Mouse (Mus musculus): ENCODE measurements at regions not wholly inside any gene's neighbourhood (a gene's known extent, or its start where the extent isn't known, plus 50 kb on each side); places are given as distances from the start of the nearest gene placed in this dataset.
A peak's percentile ranks its signal among the peaks of the same experiment; 100 is the strongest.

DNA sequence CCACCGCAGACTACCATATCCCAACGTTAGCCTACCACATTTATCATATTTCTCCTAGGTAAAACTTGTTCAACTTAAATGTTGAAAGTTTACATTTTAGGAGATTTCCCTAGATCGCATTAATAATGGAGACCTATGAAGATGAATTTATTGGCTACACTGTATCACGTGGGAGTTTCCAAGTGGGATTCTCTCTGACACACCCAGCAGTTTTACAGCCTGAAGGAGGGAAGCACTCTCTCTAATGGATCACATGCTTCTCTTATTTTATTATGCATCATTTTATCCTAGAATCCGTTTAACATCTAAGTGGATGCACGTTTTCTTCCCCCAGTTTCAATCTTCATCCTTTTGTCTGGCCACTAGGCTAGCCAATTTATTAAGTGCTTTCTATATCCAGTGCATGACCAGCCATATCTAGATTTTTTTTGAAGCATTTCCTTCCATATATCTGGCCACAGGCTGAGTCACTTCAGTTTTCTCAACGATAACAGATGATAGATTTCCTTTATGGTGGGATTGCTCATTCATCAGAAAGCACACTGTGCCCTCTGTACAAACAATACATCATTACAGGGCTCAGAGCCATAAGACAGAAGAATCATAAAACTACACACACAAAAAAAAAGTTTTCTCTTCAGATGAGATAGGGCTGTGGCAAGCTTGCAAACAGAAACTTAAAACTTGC is 476.3 kb upstream of the Syt1 start:
- DNase-seq (ENCODE audit: extremely low read depth, insufficient read length, low spot score): no peak

DNA sequence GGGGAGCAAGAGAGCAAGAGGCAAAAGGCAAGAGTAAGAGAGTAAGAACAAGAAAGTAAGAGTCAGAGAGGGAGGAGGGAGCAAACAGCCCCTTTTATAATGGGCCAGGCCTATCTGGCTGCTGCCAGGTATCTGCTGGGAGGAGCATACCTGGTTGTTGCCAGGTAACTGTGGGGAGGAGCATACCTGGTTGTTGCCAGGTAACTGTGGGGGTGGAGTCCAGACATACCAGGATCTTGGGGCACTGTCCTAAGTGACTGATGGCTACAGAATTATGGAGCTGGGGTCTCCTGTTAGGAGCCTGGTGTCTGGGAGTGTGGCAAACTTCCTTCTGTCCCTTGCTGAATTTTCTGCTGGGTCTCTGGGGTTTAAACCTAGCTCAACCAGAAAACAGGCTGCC is 469.8 kb upstream of the Syt1 start:
- no peak for DNase-seq (ENCODE audit: extremely low read depth, insufficient read length, low spot score)

- peak; percentile 3 for DNase-seq (ENCODE audit: extremely low read depth, insufficient read length, low spot score)
Measured at GRCm38 (mm10) chr10:109479941-109480340, 469.2 kb upstream of the Syt1 start.

GRCm38 (mm10) chr10:109466516-109466915 is 455.7 kb upstream of the Syt1 start:
- no peak for DNase-seq (ENCODE audit: extremely low read depth, insufficient read length, low spot score)

DNA sequence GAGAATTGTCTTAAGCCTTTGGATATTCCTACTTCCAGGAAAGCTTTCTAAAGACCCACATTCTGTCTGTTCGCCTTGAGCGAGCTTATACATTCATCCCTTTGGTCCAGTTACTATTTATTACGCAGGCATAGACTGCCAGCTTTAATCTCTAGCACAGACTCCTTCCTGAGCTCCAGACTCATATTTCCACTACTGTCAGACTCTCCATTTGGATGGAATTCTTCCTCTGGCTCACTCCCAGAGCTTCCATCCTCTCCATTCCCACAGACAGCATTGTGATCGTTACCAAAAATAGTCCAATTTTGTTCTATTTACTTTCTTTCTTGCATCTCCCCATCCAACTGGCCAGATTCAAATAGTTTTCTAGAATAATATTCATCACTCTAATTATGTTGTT is 420.3 kb upstream of the Syt1 start:
- no peak for DNase-seq (ENCODE audit: extremely low read depth, insufficient read length, low spot score)

- no peak for DNase-seq (ENCODE audit: extremely low read depth, insufficient read length, low spot score)
Measured at GRCm38 (mm10) chr10:109427878-109428277, 417.1 kb upstream of the Syt1 start.

GRCm38 (mm10) chr10:109407011-109407410 is 396.2 kb upstream of the Syt1 start:
- no peak for DNase-seq (ENCODE audit: extremely low read depth, insufficient read length, low spot score)

DNA sequence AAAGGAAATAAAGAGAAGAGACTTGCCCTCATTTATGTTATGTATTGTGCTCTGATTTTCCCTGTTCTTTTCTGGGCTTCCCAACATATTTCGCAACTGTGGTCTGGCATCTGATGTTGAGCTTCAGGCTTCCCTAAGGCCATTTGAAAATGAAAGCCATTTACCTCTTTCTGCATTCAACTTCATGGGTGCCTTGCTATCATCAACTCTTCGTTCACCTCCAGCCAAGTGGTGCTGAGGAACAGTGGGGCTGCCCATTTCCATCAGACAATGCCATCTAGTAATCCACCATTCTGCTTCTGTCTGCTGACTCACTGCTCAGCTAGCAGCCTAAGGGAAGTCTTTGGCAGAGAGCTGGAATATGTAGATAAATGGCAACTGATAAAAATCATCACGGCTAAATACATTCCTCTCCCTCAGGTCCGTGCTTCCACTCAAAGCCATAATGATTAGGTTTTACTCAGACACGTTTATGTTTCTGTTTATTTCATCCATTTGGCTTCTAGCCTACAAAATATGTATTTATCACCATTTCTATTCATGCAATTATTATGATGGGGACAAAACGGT is 394.4 kb upstream of the Syt1 start:
- no peak for DNase-seq (ENCODE audit: extremely low read depth, insufficient read length, low spot score)

DNA sequence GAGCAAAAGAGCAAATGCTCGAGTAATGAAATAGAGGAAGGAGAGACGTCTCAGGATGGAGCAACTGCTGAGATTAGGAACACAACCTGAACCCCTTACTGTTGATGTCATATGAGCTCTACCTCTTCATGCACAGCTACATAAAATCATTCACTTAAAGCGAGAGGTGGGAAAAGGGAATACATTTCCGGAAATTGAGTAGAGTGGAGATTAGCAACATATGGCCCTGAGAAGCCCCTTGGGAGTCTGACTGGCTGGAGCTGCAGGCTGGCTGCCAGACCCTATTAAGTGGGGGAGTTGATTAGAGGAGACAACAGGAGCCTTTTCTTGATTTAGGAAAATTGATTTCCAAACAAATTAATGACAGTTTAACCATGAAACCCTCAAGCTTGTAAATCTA is 373.0 kb upstream of the Syt1 start:
- no peak for DNase-seq (ENCODE audit: extremely low read depth, insufficient read length, low spot score)

DNA sequence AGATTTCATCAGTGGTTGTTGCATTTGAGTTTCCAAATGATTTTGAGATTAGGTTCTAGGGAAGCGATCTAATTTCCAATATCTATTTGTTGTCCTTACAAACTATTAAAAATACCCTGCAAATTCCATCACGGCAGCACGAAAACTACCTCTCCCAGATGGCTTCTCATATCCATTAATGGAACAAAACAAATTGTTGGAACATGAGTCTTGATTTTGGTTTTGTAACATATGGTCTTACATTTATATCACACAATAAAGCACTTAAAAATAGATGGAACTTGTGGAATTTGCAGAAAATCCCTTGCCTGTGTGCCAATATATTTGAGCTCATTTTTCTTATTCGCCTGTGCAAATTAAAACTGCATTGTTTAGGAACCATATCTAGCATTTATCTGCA is 368.1 kb upstream of the Syt1 start:
- DNase-seq (ENCODE audit: extremely low read depth, insufficient read length, low spot score): no peak

DNA sequence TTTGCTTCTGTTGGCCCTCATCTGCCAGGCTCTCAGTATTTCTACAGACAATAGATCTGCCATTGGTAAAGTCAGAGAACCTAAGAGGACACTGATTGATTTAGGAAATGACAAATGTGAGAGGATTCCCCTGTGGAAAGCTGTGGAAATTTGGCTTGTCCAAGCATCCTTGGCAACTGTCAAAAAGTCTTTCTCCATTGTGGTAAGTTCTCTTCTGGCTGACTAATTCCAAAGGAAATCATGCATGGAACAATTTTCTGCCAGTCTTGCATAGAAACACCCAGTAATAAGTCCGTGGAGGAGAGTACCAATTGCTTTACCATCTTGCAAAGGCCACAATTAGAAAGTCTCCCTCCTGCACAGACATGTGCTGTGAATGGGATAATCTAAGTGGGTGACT is 349.4 kb upstream of the Syt1 start:
- no peak for DNase-seq (ENCODE audit: extremely low read depth, insufficient read length, low spot score)

- no peak for DNase-seq (ENCODE audit: extremely low read depth, insufficient read length, low spot score)
Measured at GRCm38 (mm10) chr10:109358812-109359211, 348.0 kb upstream of the Syt1 start.

- no peak for DNase-seq (ENCODE audit: extremely low read depth, insufficient read length, low spot score)
Measured at GRCm38 (mm10) chr10:109332846-109333386, 322.1 kb upstream of the Syt1 start.

DNA sequence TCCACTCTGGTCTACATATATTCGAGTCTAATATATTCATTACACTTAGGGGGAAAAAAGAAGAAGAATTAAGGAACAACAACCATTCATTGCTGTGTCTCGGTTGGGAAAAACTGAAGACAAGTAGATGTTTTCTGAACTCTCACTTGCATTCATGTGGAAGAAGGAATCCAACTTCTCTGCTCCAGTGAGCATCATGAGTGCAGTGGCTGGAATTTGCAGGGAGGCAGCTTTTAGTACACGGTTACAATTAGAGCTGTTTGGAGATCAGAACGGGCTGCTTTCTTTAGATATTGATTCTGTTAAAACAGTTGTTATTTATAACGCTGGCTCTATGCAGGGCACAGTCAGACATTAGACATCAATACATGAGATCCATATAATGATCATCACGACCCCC is 298.5 kb upstream of the Syt1 start:
- DNase-seq (ENCODE audit: extremely low read depth, insufficient read length, low spot score): no peak

GRCm38 (mm10) chr10:109300199-109300598 is 289.4 kb upstream of the Syt1 start:
- DNase-seq (ENCODE audit: extremely low read depth, insufficient read length, low spot score): no peak

- no peak for DNase-seq (ENCODE audit: extremely low read depth, insufficient read length, low spot score)
Measured at GRCm38 (mm10) chr10:109299785-109300184, 289.0 kb upstream of the Syt1 start.

- no peak for DNase-seq (ENCODE audit: extremely low read depth, insufficient read length, low spot score)
Measured at GRCm38 (mm10) chr10:109283348-109283747, 272.6 kb upstream of the Syt1 start.

GRCm38 (mm10) chr10:109249781-109250180 is 239.0 kb upstream of the Syt1 start:
- no peak for DNase-seq (ENCODE audit: extremely low read depth, insufficient read length, low spot score)

DNA sequence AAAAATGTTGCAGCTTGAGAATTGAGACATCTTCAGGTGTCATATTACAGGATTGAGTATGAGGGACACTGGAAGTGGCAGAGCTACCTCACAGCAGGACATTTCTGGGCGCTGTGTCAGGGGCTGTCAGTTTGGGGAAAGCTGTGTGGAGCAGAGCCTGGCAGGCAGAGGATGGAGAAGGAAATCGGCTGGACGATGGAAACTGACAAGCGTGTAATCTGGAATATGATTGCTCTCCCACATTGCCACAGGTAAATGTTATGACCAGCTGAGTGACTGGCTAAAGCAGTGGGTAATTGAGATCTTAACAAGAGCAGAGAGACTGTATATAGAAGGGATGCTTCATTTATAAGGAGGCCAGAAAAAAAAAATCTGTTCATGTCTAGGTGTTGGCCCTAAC is 235.5 kb upstream of the Syt1 start:
- no peak for DNase-seq (ENCODE audit: extremely low read depth, insufficient read length, low spot score)

- DNase-seq (ENCODE audit: extremely low read depth, insufficient read length, low spot score): no peak
Measured at GRCm38 (mm10) chr10:109237026-109237425, 226.2 kb upstream of the Syt1 start.

DNA sequence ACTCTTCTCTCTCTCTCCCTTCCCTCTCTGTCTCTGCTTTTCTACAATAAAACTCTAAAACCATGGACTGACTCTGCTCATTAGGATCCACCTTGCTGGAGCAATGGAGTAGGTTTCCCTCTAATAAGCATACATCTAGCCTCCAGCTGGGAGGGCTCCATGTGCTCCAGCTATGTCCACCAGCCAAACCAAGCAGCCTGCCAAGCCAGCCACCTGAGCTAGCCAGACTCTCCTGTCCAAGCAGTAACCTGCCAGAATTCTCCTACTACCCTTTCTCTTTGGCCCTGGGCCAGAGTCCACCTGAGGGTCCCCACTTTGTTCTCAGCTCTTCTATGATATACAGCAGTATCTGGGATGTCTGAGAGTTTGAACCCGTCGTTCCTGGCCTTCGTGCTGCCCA is 216.2 kb upstream of the Syt1 start:
- no peak for DNase-seq (ENCODE audit: extremely low read depth, insufficient read length, low spot score)

DNA sequence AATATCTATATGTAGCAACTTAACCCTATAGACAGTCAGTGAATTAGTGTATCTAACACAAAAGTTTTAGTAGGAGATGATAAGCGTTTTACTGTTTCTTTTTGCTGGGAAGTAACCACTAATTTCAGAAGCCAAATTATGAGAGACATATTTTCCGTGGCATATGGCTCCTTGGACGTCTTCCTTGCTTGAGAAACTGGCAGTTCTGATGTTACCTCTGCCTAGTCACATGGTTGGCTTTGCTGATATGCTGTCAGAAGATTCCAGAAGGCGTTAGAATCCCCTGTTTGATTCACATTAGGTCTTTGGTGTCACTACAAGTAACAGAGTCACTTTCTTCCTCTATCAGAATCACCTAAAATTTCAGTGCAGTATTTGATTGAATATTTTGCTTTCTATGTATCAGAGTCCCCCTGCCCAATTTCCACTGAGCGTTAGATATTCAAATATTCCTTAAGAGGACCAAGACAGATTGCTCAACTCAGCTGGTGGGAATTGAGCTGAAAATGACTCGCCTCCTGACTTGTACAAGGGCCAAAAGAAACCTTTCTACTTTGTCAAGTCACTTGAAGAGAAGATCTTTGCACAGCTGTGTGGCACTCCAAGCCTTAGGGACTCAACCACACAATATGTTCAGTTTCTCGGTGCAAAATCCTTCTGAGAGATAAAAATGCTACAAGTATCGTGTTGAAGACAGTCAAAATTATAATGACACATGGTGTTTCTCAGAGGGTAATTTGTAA is 178.2 kb upstream of the Syt1 start:
- DNase-seq (ENCODE audit: extremely low read depth, insufficient read length, low spot score): no peak

Measured in 3134 (cell line).